Mouse (Mus musculus): ENCODE results near the gene Fgf2. TPM values are rescaled to one million over a fixed set of nuclear protein-coding genes. Genes with fewer than 3 reads are reported as not detected.

Fgf2 gene
- total RNA-seq (2021), result 1.4 and 2.5 TPM in 2 replicates
- long read RNA-seq, result 0 reads

DNA sequence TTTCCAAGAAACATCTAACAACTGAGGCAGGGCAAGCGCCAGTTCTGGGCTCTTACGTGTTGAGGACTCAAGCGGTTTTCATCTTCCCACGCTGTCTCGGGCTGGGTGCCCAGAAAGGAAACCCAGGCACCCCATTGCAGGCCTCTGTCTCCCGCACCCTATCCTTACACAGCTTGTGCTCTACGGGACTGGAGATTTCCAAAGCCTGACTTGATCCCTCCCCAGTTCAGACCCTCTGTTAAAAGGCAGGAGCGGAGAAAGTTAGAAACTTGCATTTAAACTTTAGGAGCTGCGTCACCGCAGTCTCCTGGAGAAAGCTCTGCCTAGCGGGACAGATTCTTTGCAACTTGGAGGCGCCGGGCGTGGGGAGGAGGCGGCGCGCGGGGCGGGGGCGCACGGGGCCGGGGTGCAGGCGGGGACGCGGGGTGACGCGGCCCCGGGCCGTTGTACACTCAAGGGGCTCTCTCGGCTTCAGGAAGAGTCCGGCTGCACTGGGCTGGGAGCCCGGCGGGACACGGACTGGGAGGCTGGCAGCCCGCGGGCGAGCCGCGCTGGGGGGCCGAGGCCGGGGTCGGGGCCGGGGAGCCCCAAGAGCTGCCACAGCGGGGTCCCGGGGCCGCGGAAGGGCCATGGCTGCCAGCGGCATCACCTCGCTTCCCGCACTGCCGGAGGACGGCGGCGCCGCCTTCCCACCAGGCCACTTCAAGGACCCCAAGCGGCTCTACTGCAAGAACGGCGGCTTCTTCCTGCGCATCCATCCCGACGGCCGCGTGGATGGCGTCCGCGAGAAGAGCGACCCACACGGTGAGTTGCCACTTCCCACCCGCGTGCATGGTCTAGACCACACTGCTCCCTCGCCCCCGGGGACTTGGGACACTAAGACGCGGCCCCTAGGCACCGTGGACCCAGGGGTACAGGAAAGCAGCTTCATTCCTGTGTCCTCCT, at the start of gene Fgf2:
Gene Fgf2, plus strand, starts transcription at position 126 of the 945 bp plus-strand sequence.
- peak; percentile 39 for DNase-seq

DNA sequence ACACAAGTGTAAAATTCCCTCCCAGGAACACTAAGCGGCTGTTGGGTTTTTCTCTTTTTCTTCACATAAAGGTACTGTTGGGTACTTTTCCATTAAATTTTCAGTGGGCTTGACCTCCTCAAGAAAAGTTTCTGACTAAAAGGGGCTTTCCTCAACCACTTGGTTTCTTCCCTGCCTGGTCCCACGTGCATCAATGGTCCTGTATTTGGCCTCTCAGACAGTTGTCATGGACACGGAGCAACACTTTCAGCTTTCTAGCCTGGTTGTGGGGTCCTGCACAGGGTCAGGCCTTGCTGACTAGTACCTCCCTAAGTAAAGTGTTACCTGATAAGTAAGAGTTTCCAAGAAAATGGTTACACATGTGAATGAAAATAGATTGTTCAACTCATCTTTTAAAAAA, 48.7 kb upstream of the Fgf2 start:
- no peak for DNase-seq

DNA sequence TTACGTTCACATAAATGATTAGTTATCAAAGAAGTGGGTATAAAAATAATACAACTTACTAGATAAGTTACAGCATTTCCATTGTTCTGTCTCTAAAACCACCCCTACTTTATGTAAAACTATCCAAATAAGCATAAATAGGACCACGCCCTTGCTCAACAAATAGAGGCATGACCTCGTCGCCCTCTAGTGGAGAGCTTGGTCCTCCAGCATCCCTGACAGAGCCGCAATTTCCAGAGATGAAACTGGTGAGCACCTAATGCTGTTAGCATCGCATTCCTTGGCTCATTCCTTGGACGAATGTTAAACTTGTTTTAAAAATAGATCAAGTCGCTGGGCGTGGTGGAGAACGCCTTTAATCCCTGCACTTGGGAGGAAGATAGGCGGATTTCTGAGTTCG, 45.5 kb upstream of the Fgf2 start:
- DNase-seq, result peak; percentile 24

DNA sequence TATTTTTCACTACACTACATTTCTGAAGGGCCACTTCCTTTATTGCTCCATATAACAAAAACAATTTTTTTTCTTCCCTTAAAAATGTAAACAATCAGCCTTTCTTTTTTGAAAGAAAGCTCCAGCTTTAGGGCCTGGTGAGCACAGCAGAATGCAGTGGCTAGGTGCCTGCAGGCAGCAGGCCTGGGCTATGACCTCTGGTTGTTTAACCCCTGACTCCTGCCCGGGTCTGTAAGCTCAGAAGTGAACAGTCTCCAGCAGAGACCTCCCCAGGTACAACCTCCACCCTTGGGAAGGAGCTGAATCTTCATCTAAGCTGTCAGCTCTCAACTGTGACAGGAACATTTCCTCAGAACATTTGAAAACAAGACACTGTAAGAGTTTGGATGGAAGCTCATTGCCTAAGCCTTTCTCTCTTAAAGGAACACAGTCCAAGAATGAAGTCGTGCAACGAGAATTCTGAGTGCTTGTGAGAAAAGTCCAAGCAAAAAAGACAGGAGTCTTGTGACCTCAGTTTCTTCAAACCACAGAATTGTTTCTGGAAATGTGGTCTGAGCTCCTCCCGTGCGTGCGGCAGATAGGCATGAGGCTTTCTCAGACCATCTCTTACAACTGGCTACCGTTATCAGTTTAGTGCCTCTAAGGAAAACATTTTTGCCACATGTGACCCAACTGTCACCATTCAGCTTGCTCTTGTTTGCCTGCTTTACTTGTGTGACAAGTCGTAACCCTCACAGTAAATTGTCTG, 44.6 kb upstream of the Fgf2 start:
- DNase-seq, result no peak

DNA sequence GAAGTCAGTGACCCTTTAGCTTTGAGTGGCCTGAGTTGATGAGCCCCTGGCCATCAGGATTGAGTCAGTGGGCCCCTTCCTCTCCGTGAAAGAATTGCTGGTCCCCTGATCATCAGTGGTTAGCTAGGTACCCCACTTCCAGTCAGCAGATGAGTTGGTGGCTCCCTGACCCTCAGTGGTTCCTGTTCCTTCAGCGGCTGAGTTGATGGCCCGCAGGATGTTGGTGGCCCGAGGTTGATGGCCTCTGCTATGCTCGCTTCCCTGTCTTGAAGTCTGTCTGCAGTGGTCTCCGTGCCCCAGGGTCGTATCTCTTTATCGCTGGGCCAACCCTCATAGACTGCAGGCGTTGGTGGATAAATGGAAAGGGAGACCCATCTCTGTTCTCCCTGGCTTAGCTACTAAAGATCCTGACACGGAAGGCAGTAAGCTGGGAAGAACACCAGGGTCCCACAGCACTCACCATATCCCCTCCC, 36.2 kb upstream of the Fgf2 start:
- no peak for DNase-seq

- peak; percentile 97 for DNase-seq
Measured at GRCm38 (mm10) chr3:37312370-37312941, 35.7 kb upstream of the Fgf2 start, which contains the start of the genes Bbs12 and Cetn4. Gene Bbs12, plus strand, starts transcription at chr3:37312554. Gene Cetn4, minus strand, starts transcription at chr3:37312708.

- DNase-seq, result no peak
Measured at GRCm38 (mm10) chr3:37313371-37313770, 34.8 kb upstream of the Fgf2 start.

DNA sequence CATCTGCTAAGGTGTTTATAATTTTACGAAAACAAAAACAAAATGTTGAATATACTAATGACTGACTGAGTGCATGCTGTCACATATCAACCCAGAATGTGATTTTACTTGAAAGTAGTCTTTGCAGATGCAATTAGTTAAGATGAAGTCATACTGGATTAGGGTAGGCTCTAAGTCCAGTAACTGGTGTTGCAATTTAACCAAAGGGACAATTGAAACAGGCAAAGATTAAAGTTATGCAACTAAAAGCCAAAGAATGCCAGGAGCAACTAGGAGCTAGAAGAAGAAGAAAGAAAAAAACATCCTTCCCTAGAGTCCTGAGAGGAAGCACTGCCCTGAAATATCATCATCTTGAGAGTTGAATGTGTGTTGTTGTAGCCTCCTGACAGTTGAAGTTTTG, 31.9 kb upstream of the Fgf2 start:
- DNase-seq, result no peak

GRCm38 (mm10) chr3:37324310-37324709, 23.8 kb upstream of the Fgf2 start:
- DNase-seq, result no peak

- DNase-seq, result no peak
Measured at GRCm38 (mm10) chr3:37325317-37326112, 22.6 kb upstream of the Fgf2 start.

GRCm38 (mm10) chr3:37326627-37327026, 21.5 kb upstream of the Fgf2 start:
- DNase-seq, result no peak

GRCm38 (mm10) chr3:37328489-37328888, 19.7 kb upstream of the Fgf2 start:
- no peak for DNase-seq

GRCm38 (mm10) chr3:37329963-37330362, 18.2 kb upstream of the Fgf2 start:
- DNase-seq, result no peak

- no peak for DNase-seq
Measured at GRCm38 (mm10) chr3:37331999-37332449, 16.1 kb upstream of the Fgf2 start.

- no peak for DNase-seq
Measured at GRCm38 (mm10) chr3:37334053-37334452, 14.1 kb upstream of the Fgf2 start.

- DNase-seq, result peak; percentile 40
Measured at GRCm38 (mm10) chr3:37341110-37341509, 7.0 kb upstream of the Fgf2 start.

- DNase-seq, result no peak
Measured at GRCm38 (mm10) chr3:37342811-37343210, 5.3 kb upstream of the Fgf2 start.

DNA sequence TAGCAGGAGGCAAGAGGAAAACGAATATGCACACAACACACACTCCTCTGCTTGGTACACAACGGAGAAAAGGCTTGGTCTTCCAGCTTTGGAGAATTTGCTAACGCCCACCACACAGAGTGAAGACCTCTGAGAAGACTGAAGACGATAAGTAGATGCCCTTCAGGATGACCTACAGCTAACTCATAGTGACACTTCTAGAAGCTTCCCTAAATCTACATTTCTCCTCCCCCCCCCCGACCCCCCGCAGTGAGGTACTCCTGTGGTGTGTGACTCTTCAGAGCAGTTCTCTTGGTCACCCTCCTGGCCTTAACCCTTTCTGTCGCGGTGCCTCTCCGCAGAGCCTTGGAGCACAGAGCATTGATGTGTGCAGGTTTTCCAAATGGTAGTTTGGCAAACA, 475 bp upstream of the Fgf2 start:
- DNase-seq, result no peak

GRCm38 (mm10) chr3:37349166-37349548, 1.0 kb downstream of the Fgf2 start:
- no peak for DNase-seq

GRCm38 (mm10) chr3:37350386-37350785, 2.2 kb downstream of the Fgf2 start:
- DNase-seq, result no peak

- DNase-seq, result no peak
Measured at GRCm38 (mm10) chr3:37353951-37354481, 5.9 kb downstream of the Fgf2 start.

All from adrenal gland, postnatal 25 days (tissue).